Mouse (Mus musculus) testis, postnatal 10 days (tissue): ENCODE results near the gene Trim46.

Experiments
- DNase-seq: peaks from one replicate; pipeline ENCODE4 v3.0.0; 2021; ENCODE audit warnings: low spot score

The Trim46 gene

GRCm38 (mm10) chr3:89270891-89271290 lies 24.8 kb upstream of the Trim46 start:
- peak; percentile 65 for DNase-seq

- DNase-seq, result peak; percentile 90
These were observed 24.1 kb upstream of the Trim46 start, which contains the start of gene Slc50a1 for GRCm38 (mm10) chr3:89270051-89270755. Slc50a1 (minus strand) TSS chr3:89270570.

DNA sequence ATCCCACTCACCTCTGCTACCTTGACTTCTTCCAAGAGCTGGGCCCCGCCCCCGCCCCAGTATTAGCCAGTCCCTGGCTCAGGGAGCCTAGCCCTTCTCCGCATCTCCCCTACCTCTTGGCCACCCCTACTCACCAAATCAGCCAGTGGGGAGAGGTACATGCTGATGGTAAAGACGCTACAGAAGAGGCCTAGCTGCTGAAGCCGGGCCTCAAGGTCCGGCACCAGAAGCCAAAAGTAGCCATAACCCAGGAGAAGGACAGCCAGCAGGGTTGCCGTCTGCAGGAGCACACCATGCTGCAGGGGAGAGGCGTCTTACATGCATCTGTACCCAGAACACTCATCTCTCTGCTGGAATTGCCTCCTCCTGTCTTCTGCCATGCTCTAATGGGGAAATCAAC lies 22.8 kb upstream of the Trim46 start:
- DNase-seq, result no peak

DNA sequence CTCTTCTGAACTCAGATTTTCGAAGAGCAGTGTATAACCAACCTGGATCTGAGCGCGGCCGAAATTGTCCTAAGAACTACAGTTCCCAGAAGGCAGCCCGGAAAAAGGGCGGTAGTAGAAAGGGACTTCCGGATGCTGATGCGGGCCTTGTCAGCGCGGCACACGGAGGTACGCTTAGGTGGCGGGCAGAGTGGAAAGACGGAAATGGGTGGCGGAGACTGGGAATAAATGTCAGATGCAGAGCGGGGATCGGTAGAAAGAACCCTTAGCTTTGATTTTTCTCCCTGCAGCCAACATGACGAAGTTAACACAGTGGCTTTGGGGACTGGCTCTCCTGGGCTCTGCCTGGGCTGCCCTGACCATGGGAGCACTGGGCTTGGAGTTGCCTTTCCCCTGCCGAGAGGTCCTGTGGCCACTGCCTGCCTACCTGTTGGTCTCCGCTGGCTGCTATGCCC lies 20.4 kb upstream of the Trim46 start:
- peak; percentile 78 for DNase-seq

DNA sequence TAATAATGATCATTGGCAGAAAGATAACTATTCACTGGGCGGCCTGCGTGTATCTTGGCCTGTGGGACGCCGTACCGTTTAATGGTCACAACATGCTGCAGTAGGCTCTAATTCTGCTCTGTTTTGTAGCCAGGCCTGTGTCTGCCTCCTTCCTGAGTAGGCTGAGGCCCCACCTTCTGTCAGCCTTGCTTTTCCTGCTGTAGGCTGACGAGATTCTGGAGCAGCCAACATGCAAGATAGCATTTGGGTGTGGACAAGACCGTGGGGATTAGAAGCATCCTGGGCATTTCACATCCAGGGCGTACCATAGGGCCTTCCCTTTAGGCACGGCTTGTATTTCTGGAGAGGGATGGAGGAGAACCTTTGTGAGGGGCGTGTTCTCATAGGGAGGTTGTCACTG lies 16.3 kb upstream of the Trim46 start:
- no peak for DNase-seq

DNA sequence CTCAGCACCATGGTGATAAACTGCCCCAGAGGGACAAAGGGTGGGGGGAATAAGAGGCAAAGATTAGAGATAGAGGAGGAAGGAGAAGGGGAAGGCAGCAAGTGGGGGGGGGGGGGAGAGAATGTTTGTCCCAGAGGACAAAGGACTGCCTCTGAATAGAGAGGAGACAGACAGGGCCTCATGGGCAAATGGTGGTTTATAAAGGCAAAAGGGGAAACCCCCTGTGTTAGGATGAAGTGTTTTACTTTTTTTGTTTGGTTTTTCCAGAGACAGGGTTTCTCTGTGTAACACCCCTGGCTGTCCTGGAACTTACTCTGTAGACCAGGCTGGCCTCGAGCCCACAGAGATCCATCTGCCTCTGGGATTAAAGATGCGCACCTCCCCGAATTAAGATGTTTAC lies 14.1 kb upstream of the Trim46 start:
- no peak for DNase-seq

DNA sequence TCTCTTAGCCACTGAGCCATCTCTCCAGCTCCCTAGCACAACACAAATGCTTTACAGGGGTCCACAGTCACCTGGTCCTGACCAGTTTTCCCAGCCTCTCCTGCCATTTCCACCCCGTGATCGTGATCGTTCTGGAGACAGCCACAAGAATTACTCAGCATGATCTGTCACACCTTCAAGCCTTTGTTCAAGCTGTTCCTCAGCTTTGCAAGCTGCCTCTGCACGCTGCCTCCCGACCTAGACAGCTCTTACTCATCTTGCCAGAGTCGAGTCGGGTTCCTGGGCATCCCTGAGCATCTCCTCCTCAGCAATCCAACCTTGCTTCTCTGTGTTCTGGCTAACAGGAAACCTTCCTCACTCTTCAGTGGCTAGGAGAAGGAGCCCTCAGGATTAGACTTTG lies 13.0 kb upstream of the Trim46 start, which contains the start of gene Dpm3:
Gene Dpm3, plus strand, starts transcription at position 283 of the 400 bp plus-strand sequence.
- DNase-seq, result no peak

GRCm38 (mm10) chr3:89256177-89256576 lies 10.1 kb upstream of the Trim46 start:
- DNase-seq, result no peak

- no peak for DNase-seq
These were observed 8.9 kb upstream of the Trim46 start for GRCm38 (mm10) chr3:89254994-89255393.

GRCm38 (mm10) chr3:89251365-89251895 lies 5.3 kb upstream of the Trim46 start:
- DNase-seq, result no peak

- DNase-seq, result peak; percentile 65
These were observed 4.4 kb upstream of the Trim46 start for GRCm38 (mm10) chr3:89250435-89251040.

- DNase-seq, result no peak
These were observed 1.4 kb upstream of the Trim46 start for GRCm38 (mm10) chr3:89247466-89247865.

DNA sequence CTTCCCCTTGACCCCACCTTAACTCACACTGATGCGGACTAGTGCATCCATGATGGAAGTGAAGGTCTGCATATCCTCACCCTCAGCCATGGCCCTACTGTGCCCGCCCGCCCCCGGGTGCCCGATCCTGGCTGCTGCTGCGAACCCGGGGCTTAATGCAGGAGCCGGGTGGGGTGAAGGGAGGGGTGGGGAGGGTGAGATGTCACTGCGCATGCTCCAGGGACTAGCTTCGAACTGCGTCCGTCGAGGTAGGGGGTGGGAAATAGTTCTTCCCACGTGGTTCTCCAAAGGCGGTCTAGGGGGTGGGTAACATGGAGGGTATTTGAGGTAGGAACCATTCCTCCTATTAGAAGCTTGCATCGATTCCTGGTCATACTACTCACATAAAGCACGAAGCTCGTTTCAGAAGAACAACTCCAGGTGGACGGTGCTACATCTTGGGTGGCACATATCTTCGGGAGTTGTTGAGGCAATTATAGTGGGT lies 379 bp downstream of the Trim46 start, which contains the start of gene Krtcap2:
Gene Krtcap2, plus strand, starts transcription at position 279 of the 484 bp plus-strand sequence.
- DNase-seq, result no peak

DNA sequence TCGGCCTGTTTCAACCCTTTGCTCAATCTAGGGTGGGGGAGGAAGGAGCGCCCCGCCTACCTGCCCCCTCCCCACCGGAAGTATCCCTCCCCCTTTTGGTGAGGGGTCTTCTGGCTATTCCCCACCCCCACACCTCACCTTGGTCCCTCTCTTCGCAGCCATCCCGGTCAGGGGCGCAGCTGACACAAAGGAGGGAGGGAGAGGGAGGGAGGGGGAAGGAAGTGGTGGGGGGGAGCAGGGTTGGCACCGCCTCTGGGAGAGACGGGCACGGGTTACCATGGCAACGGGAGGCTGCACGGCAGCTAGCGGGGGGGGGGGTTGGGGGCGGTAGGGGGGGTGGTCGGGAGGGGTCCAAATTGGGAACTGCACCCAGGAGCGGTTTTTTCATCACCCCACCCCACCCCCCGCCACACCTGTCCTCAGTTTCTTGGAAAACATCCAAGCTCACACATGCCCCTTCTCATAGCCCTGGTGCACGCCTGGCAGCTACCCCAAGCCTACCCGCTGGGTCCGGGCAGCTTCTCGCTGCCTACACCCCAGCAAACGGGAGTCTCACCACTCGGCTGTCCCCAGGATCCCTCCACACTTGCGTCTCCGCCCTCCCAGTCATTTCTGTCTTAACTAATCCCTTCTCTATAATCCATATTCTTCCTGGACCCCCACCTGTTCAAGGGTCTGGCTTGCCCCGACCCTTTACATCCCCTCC lies 974 bp downstream of the Trim46 start:
- DNase-seq, result no peak

DNA sequence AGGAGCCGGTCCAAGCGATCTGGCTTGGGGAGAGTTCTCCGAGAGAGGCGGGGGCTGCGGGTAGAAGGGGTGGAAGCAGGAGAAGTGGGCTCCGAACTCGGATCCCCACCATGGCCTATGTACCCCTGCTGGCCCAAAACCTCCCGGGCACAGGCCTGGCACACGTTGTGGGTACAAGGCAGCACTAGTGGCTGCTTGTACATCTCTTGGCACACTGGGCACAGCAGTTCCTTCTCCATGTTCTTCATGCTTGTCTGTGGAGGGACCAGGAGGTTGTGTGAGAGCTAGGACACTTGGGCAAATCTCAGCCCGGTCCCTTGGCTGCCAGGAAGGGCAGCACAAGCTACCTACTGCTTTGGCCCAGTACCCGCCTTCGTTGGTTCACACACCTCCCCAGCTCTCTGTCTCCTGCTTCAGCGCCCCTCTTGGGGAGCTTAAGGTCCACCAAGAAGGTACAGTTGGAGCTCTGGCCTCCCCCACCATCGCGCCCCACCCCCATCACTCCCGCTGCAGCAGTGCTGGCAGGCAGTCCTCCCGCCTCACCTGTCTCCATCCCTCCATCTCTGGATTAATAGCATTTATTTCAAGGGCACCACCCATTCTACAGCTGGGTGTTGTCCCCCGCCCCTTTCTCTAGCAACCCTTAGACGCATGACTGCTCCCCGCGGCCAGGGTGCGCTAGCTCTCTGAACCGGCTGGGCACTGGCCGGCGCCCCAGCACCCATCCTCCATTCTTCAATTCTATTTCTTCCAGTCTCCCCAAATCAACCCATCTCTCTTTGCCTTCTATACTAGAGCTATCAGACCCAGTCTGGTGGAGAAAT lies 1.7 kb downstream of the Trim46 start:
- no peak for DNase-seq

- no peak for DNase-seq
These were observed 2.5 kb downstream of the Trim46 start for GRCm38 (mm10) chr3:89243609-89244008.

DNA sequence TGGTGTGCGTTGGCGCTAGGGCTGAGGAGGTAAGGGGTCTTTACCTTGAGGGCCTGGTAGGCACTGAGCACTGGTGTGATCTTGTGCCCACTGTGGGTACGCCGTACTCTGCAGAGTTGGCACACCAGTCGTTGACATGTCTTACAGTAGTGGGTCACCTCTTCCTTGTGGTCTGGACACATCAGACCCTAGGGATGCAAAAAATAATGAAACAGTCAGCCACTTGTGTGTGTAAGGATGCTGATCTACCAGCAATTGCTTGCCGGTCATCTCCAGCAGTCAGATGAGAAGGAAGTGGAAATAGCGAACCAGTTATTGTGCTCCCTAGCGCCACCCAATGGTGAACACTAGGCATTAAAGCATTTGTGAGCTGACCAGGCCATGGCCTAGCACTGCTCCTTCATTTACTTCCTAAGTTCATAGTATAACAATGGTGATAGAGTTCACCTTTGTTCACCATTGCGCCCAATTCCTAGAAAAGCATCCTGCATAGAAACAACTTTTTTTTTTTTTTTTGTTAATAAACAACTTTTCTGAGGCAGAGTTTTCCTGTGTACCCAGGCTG lies 3.7 kb downstream of the Trim46 start:
- DNase-seq, result peak; percentile 82

- DNase-seq, result peak; percentile 46
These were observed 7.6 kb downstream of the Trim46 start for GRCm38 (mm10) chr3:89238494-89238893.

DNA sequence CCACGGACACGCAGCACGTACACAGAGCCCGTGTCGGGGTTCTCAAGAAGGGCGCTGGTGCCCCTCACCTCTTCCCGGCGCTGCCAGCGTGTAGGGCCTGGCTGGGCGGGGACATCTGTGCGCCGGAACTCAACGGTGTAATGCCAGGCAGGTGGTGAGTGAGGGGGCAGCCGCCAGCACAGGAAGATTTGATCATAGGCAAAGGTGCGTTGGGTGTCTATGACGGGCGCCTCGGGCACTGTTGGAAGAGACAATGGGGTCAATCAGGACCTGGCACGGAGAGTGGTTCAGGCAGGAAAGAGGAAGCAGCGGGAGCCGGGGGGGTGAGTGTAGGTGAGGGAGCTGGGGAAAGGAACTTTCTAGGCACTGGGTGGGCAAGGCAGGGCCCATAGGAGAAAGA lies 8.4 kb downstream of the Trim46 start:
- peak; percentile 42 for DNase-seq

GRCm38 (mm10) chr3:89236516-89236915 lies 9.6 kb downstream of the Trim46 start:
- DNase-seq, result peak; percentile 39

DNA sequence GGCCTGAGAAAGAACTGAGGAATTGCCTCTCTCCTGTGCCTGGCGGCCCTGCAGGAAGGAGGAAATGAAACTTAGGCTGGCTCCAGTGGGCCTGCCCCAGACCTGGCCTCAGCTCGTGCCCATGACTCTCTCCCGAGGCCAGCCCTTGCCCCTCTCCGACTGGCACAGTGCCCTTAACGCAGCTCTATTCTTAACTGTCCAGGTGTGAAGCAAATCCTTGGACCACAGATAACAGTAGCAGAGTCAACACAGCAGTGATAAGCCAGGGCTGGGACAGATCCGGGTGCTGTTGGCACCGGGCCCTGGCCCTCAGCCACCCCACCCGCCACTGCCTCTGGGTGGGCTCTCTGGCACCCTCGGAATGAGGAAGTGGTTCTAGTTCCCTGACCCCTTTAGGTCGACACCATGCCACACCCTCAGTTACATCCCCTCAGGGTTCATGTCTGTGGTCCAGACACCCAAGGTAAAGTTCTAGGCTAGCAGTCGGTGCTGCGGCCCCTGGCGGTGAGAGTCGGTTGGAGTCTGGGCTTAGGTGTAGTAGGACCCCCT lies 12.5 kb downstream of the Trim46 start:
- no peak for DNase-seq
